Mouse (Mus musculus): ENCODE measurements around the gene Prss16.

The Prss16 gene

DNA sequence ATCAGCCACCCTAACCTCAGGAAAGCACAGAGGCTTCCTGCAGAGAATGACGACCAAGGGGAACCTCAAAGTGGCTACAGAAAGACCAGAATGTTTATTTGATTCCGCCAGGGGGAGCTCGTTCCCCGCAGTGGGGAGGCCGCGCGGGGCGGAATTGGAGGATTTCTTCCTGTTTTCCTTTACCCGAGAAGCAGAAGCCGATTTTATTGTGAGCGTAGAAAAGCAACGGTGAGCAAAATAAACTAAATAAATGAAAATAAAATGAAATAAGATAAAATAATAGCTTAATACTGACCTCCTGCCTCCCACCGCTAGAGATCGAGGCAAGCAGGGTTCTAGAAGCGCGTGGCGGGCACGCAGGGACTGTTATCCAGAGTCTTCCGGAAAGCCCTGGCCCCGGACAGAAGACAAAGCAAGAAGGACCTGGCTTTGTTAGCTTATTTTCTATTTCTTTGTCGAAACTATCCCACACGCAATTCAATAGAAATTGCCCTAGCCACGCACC is 35.3 kb downstream of the Prss16 start:
- DNase-seq (ENCODE audit: low spot score): peak; percentile 93

DNA sequence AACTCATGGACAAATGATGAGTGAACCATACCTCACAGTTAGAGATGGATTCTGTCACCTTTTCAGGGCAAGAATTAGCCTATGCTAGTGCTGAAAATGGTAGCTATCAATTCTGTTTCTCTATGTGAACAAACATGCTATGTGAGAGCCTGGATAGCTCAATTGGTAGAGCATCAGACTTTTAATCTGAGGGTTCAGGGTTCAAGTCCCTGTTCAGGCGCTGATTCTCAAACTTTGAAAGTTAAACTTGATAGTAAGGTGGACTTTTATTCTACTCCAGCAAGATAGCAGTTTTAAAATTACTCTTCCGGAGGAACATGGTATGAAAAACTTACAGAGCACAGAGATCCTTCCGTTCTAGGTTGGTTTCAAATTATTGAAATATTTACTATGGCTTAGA is 37.9 kb downstream of the Prss16 start:
- DNase-seq (ENCODE audit: low spot score): peak; percentile 25

GRCm38 (mm10) chr13:21969816-21970215 is 39.7 kb downstream of the Prss16 start:
- DNase-seq (ENCODE audit: low spot score): no peak

DNA sequence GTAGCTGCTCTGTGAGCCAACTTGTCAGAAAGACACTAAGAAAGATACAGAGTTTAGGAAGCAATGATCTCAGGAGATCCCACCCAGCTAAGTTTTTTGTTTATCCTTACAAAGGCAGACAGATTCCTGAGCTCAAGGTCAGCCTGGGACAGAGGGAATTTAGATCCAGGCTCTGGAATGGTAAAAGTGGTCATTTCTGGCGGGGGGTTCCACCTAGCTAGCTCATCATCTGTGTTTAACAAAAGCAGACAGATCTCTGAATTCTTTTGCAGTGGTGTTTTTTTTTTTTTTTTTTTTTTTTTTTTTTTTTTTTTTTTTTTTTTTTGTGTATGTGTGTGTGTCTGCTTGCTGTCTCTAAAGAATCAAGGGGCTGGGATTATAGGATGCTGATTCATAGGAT is 40.3 kb downstream of the Prss16 start:
- DNase-seq (ENCODE audit: low spot score): no peak
